Mouse (Mus musculus): Measurements from ENCODE around the gene Aco2. TPM values are rescaled to one million over a fixed set of nuclear protein-coding genes. Genes with fewer than 3 reads are reported as not detected.

Aco2 gene
- polyA plus RNA-seq, 1 experiment from 2014 or later, result 136 TPM

- no peak overlapping the region for H3K4me2 ChIP-seq (replicated peaks; ENCODE audit: low read depth, low read length)
- no peak overlapping the region for H3K9ac ChIP-seq (replicated peaks; ENCODE audit: low read depth, low read length)
- no peaks in the 10 kb centered on the region for H3K9me3 ChIP-seq (ENCODE audit: control insufficient read depth, low read depth, low read length)
- no peaks in the 10 kb centered on the region for H3K27me3 ChIP-seq (ENCODE audit: control insufficient read depth, insufficient read depth, low read length)
- H3K27ac ChIP-seq (ENCODE audit: low read length), result no peak overlapping the region
- no peaks in the 10 kb centered on the region; the same call in 1 of the 2 replicates for H3K36me3 ChIP-seq (ENCODE audit: control insufficient read depth, insufficient read depth, low read length)
- ATAC-seq (ENCODE audit: insufficient number of reproducible peaks, insufficient read depth, low FRiP score, low read depth), result no peak
- no peak overlapping the region for H3K4me3 ChIP-seq (ENCODE audit: low read depth, low read length)
- peaks cover 16% of the 10 kb centered on the region for H3K4me1 ChIP-seq (ENCODE audit: control insufficient read depth, insufficient read depth, low read length)
- 63% methylated on average over 4 of the region's 4 CpGs for WGBS
Measured at GRCm38 (mm10) chr15:81833481-81833880, 38.6 kb upstream of the Aco2 start.

DNA sequence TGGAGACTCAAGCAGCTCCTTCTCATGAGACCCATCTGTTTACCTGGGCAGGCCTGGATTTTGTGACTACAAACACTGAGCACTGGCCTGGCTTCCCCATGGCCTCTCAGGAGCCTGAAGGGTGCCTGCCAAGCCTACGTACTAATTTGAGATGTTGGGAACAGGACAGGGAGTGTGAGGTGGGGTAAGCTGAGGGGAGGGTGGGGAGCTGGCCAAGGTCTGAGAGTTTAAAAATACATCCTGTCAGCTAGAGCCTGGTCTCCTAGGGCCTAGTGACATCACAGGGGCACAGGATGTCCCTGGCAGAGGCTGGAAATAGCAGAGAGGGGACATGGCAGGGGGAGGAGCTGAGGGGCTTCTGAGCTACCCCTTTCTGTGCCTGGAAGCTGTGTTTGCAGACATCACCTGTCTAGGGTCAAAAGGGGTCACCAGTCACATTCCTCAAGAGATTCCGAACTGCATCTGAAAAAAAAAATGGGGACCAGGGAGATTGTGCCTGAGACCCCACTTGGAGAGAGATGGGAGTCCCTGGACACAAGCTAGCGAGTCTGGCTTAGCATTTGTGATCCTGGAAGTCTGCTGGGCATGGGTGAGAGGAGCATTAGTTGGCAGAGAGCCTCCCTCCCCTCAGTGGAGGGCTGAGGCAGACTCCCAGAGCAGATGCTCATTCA, 37.8 kb upstream of the Aco2 start:
- Histone ChIP-seq H3K9me3 (ENCODE audit: control insufficient read depth, low read depth, low read length) (no peaks in the 10 kb centered on the region), H3K36me3 (ENCODE audit: control insufficient read depth, insufficient read depth, low read length) (no peaks in the 10 kb centered on the region), H3K27me3 (ENCODE audit: control insufficient read depth, insufficient read depth, low read length) (no peaks in the 10 kb centered on the region), H3K4me3 (ENCODE audit: low read depth, low read length) (no peak overlapping the region), H3K27ac (ENCODE audit: low read length) (no peak overlapping the region), H3K4me2 (replicated peaks; ENCODE audit: low read depth, low read length) (no peak overlapping the region), H3K4me1 (ENCODE audit: control insufficient read depth, insufficient read depth, low read length) (peaks cover 16% of the 10 kb centered on the region), H3K9ac (replicated peaks; ENCODE audit: low read depth, low read length) (no peak overlapping the region)
- ATAC-seq (ENCODE audit: insufficient number of reproducible peaks, insufficient read depth, low FRiP score, low read depth), result no peak
- 47% methylated on average over 3 of the region's 3 CpGs for WGBS

DNA sequence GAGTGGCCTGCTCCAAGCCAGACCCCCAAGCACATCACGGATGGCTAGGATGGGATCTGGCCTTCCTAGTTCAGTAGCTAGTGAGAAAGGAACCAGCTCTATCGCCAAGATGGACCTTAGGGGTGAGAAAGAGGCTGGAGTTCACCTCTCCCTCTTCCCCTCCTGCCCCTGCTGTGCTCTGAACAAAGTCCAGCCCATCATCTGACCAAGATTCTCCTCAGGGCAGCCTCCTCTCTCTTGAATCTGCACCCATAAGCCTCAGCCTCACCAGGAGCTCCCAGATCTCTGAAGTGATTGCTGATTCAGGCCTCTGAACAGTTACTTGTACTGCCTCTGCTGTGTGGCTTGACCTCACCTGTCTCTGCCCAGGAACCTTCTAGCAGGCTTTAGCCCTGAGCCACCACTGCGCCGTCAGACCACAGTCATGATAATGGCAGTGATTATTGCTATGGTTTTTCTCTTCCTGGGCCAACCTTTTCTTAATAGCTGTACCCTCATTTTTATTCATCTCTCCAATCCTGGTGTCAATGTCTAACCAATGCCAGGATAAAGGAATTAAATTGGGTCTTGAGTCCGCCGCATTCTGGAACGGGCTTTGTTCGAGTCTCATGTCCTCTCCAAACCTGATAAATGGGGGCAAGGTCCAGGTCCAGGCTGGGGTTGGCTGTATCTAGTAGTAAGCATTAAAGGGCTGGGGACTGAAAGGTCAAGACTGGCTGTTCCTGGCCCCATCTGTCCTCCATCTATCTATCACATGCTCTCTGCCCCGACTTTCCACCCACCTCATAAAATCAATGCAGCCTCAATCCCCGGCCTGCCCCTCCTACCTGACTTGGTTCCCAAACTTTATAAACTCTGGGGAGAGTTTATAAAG, 36.9 kb upstream of the Aco2 start:
- ATAC-seq (ENCODE audit: insufficient number of reproducible peaks, insufficient read depth, low FRiP score, low read depth), result no peak
- Histone ChIP-seq H3K4me3 (ENCODE audit: low read depth, low read length) (no peak overlapping the region), H3K9me3 (ENCODE audit: control insufficient read depth, low read depth, low read length) (no peaks in the 10 kb centered on the region), H3K4me2 (replicated peaks; ENCODE audit: low read depth, low read length) (peak overlapping the region; percentile 70; the same call in 1 of the 2 replicates), H3K27me3 (ENCODE audit: control insufficient read depth, insufficient read depth, low read length) (no peaks in the 10 kb centered on the region), H3K9ac (replicated peaks; ENCODE audit: low read depth, low read length) (no peak overlapping the region), H3K4me1 (ENCODE audit: control insufficient read depth, insufficient read depth, low read length) (peaks cover 16% of the 10 kb centered on the region), H3K27ac (ENCODE audit: low read length) (no peak overlapping the region), H3K36me3 (ENCODE audit: control insufficient read depth, insufficient read depth, low read length) (no peaks in the 10 kb centered on the region)
- WGBS, result 62% methylated on average over 10 of the region's 10 CpGs

GRCm38 (mm10) chr15:81836124-81836821, 35.8 kb upstream of the Aco2 start:
- peak overlapping the region; percentile 33; the same call in 1 of the 2 replicates for H3K9ac ChIP-seq (replicated peaks; ENCODE audit: low read depth, low read length)
- H3K27ac ChIP-seq (ENCODE audit: low read length), result no peak overlapping the region
- H3K4me1 ChIP-seq (ENCODE audit: control insufficient read depth, insufficient read depth, low read length), result peaks cover 16% of the 10 kb centered on the region
- 2% methylated on average over 33 of the region's 33 CpGs for WGBS
- H3K36me3 ChIP-seq (ENCODE audit: control insufficient read depth, insufficient read depth, low read length), result no peaks in the 10 kb centered on the region
- ATAC-seq (ENCODE audit: insufficient number of reproducible peaks, insufficient read depth, low FRiP score, low read depth), result peak; percentile 87
- H3K4me3 ChIP-seq (ENCODE audit: low read depth, low read length), result peak overlapping the region; percentile 29
- peak overlapping the region; percentile 70 for H3K4me2 ChIP-seq (replicated peaks; ENCODE audit: low read depth, low read length)
- no peaks in the 10 kb centered on the region for H3K27me3 ChIP-seq (ENCODE audit: control insufficient read depth, insufficient read depth, low read length)
- no peaks in the 10 kb centered on the region for H3K9me3 ChIP-seq (ENCODE audit: control insufficient read depth, low read depth, low read length)

- Histone ChIP-seq H3K4me1 (ENCODE audit: control insufficient read depth, insufficient read depth, low read length) (peaks cover 16% of the 10 kb centered on the region), H3K36me3 (ENCODE audit: control insufficient read depth, insufficient read depth, low read length) (no peaks in the 10 kb centered on the region), H3K9ac (replicated peaks; ENCODE audit: low read depth, low read length) (no peak overlapping the region), H3K9me3 (ENCODE audit: control insufficient read depth, low read depth, low read length) (no peaks in the 10 kb centered on the region), H3K27me3 (ENCODE audit: control insufficient read depth, insufficient read depth, low read length) (no peaks in the 10 kb centered on the region), H3K4me2 (replicated peaks; ENCODE audit: low read depth, low read length) (peak overlapping the region; percentile 70; the same call in 1 of the 2 replicates), H3K27ac (ENCODE audit: low read length) (no peak overlapping the region), H3K4me3 (ENCODE audit: low read depth, low read length) (no peak overlapping the region)
- WGBS, result 50% methylated on average over 7 of the region's 7 CpGs
- ATAC-seq (ENCODE audit: insufficient number of reproducible peaks, insufficient read depth, low FRiP score, low read depth), result no peak
Measured at GRCm38 (mm10) chr15:81836966-81837920, 34.9 kb upstream of the Aco2 start.

GRCm38 (mm10) chr15:81838554-81839235, 33.4 kb upstream of the Aco2 start:
- no peak overlapping the region for H3K27ac ChIP-seq (ENCODE audit: low read length)
- no peak overlapping the region for H3K9ac ChIP-seq (replicated peaks; ENCODE audit: low read depth, low read length)
- peaks cover 16% of the 10 kb centered on the region for H3K4me1 ChIP-seq (ENCODE audit: control insufficient read depth, insufficient read depth, low read length)
- ATAC-seq (ENCODE audit: insufficient number of reproducible peaks, insufficient read depth, low FRiP score, low read depth), result no peak
- H3K9me3 ChIP-seq (ENCODE audit: control insufficient read depth, low read depth, low read length), result no peaks in the 10 kb centered on the region
- H3K4me2 ChIP-seq (replicated peaks; ENCODE audit: low read depth, low read length), result no peak overlapping the region
- no peak overlapping the region for H3K4me3 ChIP-seq (ENCODE audit: low read depth, low read length)
- WGBS, result 66% methylated on average over 14 of the region's 14 CpGs
- H3K36me3 ChIP-seq (ENCODE audit: control insufficient read depth, insufficient read depth, low read length), result no peaks in the 10 kb centered on the region
- H3K27me3 ChIP-seq (ENCODE audit: control insufficient read depth, insufficient read depth, low read length), result no peaks in the 10 kb centered on the region

DNA sequence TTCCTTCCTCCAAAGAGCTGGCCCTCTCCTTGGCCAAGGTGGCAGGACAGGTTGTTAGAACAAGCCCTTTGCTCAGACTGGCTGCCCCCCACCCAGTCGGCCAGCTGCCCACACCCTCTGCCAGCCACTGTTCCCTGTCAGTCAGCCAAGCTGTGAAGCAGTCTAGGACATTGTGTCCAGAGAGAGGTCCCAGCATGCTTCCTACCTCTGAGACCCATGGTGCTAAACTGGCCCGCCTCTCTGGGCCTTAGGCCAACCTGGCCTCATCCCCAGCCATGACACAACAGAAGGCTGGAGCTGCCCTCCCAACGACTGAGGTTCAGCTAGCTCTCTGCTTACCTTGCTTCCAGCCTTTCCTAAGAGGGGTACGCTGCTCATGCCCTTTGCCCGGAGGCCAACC, 32.5 kb upstream of the Aco2 start:
- H3K36me3 ChIP-seq (ENCODE audit: control insufficient read depth, insufficient read depth, low read length), result no peaks in the 10 kb centered on the region
- no peak overlapping the region for H3K27ac ChIP-seq (ENCODE audit: low read length)
- H3K4me1 ChIP-seq (ENCODE audit: control insufficient read depth, insufficient read depth, low read length), result peaks cover 16% of the 10 kb centered on the region
- no peak overlapping the region for H3K9ac ChIP-seq (replicated peaks; ENCODE audit: low read depth, low read length)
- no peak overlapping the region for H3K4me2 ChIP-seq (replicated peaks; ENCODE audit: low read depth, low read length)
- WGBS, result 68% methylated on average over 5 of the region's 5 CpGs
- no peaks in the 10 kb centered on the region for H3K9me3 ChIP-seq (ENCODE audit: control insufficient read depth, low read depth, low read length)
- no peak for ATAC-seq (ENCODE audit: insufficient number of reproducible peaks, insufficient read depth, low FRiP score, low read depth)
- no peak overlapping the region for H3K4me3 ChIP-seq (ENCODE audit: low read depth, low read length)
- no peaks in the 10 kb centered on the region for H3K27me3 ChIP-seq (ENCODE audit: control insufficient read depth, insufficient read depth, low read length)

Measured in stomach, embryonic 14.5 days (tissue).